Mouse (Mus musculus): ENCODE measurements at regions not wholly inside any gene's neighbourhood (a gene's known extent, or its start where the extent isn't known, plus 50 kb on each side); places are given as distances from the start of the nearest gene placed in this dataset.
A peak's percentile ranks its signal among the peaks of the same experiment; 100 is the strongest.
"Not testable (repeated sequence)": the region's sequence is repeated elsewhere in the genome, so short reads cannot be mapped to it uniquely, and the experiment has no call there.

GRCm38 (mm10) chr14:61757086-61757822, 150.0 kb downstream of the Kcnrg start:
- peak; percentile 89 for DNase-seq

- no peak for DNase-seq
These were observed 150.5 kb downstream of the Kcnrg start for GRCm38 (mm10) chr14:61757823-61758175.

GRCm38 (mm10) chr14:61758586-61758985, 151.3 kb downstream of the Kcnrg start:
- DNase-seq: no peak

- not testable (repeated sequence) for DNase-seq
These were observed 152.9 kb downstream of the Kcnrg start for GRCm38 (mm10) chr14:61760176-61760575.

- DNase-seq: no peak
These were observed 154.8 kb downstream of the Kcnrg start for GRCm38 (mm10) chr14:61762076-61762475.

- no peak for DNase-seq
These were observed 162.6 kb downstream of the Kcnrg start for GRCm38 (mm10) chr14:61769881-61770280.

- DNase-seq: no peak
These were observed 166.9 kb downstream of the Kcnrg start for GRCm38 (mm10) chr14:61774171-61774570.

GRCm38 (mm10) chr14:61778618-61779017, 171.4 kb downstream of the Kcnrg start:
- no peak for DNase-seq

GRCm38 (mm10) chr14:61783206-61783605, 175.9 kb downstream of the Kcnrg start:
- no peak for DNase-seq

GRCm38 (mm10) chr14:61784609-61785008, 177.4 kb downstream of the Kcnrg start:
- DNase-seq: no peak

GRCm38 (mm10) chr14:61786031-61786430, 178.8 kb downstream of the Kcnrg start:
- DNase-seq: no peak

- DNase-seq: no peak
These were observed 180.5 kb downstream of the Kcnrg start for GRCm38 (mm10) chr14:61787746-61788145.

- DNase-seq: peak; percentile 34
These were observed 181.9 kb downstream of the Kcnrg start for GRCm38 (mm10) chr14:61788998-61789790.

- DNase-seq: no peak
These were observed 188.9 kb downstream of the Kcnrg start for GRCm38 (mm10) chr14:61795976-61796645.

- DNase-seq: no peak
These were observed 189.4 kb downstream of the Kcnrg start for GRCm38 (mm10) chr14:61796671-61797070.

GRCm38 (mm10) chr14:61803421-61803925, 196.2 kb downstream of the Kcnrg start:
- peak; percentile 48 for DNase-seq

- DNase-seq: no peak
These were observed 198.2 kb downstream of the Kcnrg start for GRCm38 (mm10) chr14:61805433-61805832.

- no peak for DNase-seq
These were observed 200.9 kb downstream of the Kcnrg start for GRCm38 (mm10) chr14:61808193-61808592.

- no peak for DNase-seq
These were observed 202.6 kb downstream of the Kcnrg start for GRCm38 (mm10) chr14:61809716-61810437.

- DNase-seq: no peak
These were observed 203.6 kb downstream of the Kcnrg start for GRCm38 (mm10) chr14:61810836-61811235.

- peak; percentile 14 for DNase-seq
These were observed 210.5 kb downstream of the Kcnrg start for GRCm38 (mm10) chr14:61817711-61818110.

- DNase-seq: no peak
These were observed 211.1 kb downstream of the Kcnrg start for GRCm38 (mm10) chr14:61818365-61818764.
